Mouse (Mus musculus) lung, postnatal 0 days (tissue): ENCODE measurements at regions not wholly inside any gene's neighbourhood (a gene's known extent, or its start where the extent isn't known, plus 50 kb on each side); places are given as distances from the start of the nearest gene placed in this dataset.

Experiments used
- CTCF ChIP-seq: IDR thresholded peaks from 2 replicates; pipeline ENCODE4 v1.5.1; 2016; ENCODE audit warnings: antibody characterized with exemption, mild to moderate bottlenecking
- EP300 ChIP-seq: IDR thresholded peaks from 2 replicates; pipeline ENCODE4 v1.6.1; 2016; ENCODE audit warnings: antibody characterized with exemption, mild to moderate bottlenecking, control low read depth

DNA sequence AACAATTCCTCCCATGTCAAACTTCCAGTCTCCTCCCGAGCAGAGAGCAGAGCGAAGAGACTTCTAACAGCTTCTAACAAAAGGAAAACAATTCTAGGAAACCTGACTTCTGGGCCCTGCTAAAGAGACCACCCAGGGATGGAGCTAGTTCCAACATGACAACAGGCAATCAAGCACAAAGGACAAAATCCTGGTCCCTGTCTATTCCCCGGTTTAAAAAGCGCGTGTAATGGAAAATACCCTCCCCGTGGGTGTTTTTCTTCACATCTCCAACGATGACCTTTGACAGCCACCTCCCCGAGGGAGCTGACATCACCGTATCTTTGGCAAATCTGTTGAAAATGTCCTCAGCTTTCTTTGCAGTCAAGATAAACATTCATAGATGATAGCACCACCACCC is 256.9 kb upstream of the Jmjd1c start:
- TF ChIP-seq EP300 = no peak
- TF ChIP-seq CTCF = no peak
